Mouse (Mus musculus): ENCODE measurements around the gene Adck1.

DNA sequence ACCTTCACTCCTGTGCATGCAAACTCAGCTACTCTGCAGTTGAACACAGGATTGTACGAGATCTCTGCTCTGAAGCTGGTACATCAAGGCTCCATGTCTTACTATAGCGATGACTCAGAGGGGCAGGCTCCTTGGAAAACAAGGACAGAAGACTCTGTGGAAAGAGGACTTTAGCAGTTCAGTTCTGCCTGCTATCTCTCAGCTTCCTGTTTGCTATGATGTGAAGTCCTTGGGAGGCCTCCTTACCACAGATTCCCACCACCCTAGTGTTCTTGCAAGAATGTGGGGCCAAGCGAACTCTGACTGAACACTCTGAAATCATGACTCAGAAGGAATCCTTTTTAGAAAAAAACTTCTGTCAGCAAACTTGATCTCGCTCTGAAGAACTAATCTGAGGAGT lies 8.3 kb downstream of the Adck1 start:
- no peak for TF ChIP-seq EP300 (IDR thresholded peaks at IDR 0.05; ENCODE audit: insufficient read depth, low read depth, low read length)
- TF ChIP-seq CTCF (IDR thresholded peaks at IDR 0.05; ENCODE audit: low read depth, low read length), result no peak

All from ES-Bruce4 (cell line).